Comparison of ENCODE assay signal across 8 mouse cellular contexts in genomic region chr11:102428981-102429540, GRCm38 (mm10). TPM values are rescaled to one million over a fixed set of nuclear protein-coding genes. Genes with fewer than 3 reads are reported as not detected.
DNase-seq lines count a peak whose midpoint lies in the region; ATAC-seq and TF ChIP-seq lines count a peak whose summit lies in the region.
"Had no signal": no experiment of that assay in that cellular context is flagged by ENCODE, and none has a peak within 500 bp of the region (broad histone marks: within the 10 kb centered on the region; RNA-seq: fewer than 3 reads in every experiment).

No protein-coding gene starts in this region.

- TF ChIP-seq CTCF in kidney, adult 2 months (conservative IDR thresholded peaks at IDR 0.05; ENCODE audit: insufficient read depth, insufficient read length, low read depth, low read length): no peak

- H3K27me3 ChIP-seq in kidney, embryonic 15.5 days: no peaks in the 10 kb centered on the region
- no peaks in the 10 kb centered on the region for H3K27me3 ChIP-seq in kidney, adult 2 months (replicated peaks; ENCODE audit: control insufficient read depth, insufficient read depth, low read length)
- H3K27me3 ChIP-seq in embryonic facial prominence, embryonic 10.5 days (replicated peaks; ENCODE audit: low read depth, poor library complexity, severe bottlenecking): no peaks in the 10 kb centered on the region; the same call in 1 of the 2 replicates
- no peaks in the 10 kb centered on the region for H3K27me3 ChIP-seq in hindbrain, embryonic 14.5 days (ENCODE audit: control insufficient read depth, insufficient read depth, low read length)
- H3K27me3 ChIP-seq in megakaryocyte, embryonic 14.5 days (replicated peaks): peaks cover 6% of the 10 kb centered on the region

- H3K27ac ChIP-seq in kidney, embryonic 15.5 days: no peak overlapping the region
- H3K27ac ChIP-seq in kidney, adult 2 months (ENCODE audit: insufficient read depth, low read depth, low read length): no peak overlapping the region
- 0 out of 2 replicates have a peak overlapping the region, but pooled peaks have one; percentile 84 for H3K27ac ChIP-seq in embryonic facial prominence, embryonic 10.5 days (replicated peaks)
- no peak overlapping the region for H3K27ac ChIP-seq in hindbrain, embryonic 14.5 days

- DNase-seq in kidney, adult 2 months: no peak
- no peak for DNase-seq in embryonic facial prominence, embryonic 10.5 days (ENCODE audit: low spot score)
- DNase-seq in hindbrain, embryonic 14.5 days (ENCODE audit: low spot score): no peak
- no peak for DNase-seq in spleen, postnatal 10 days (ENCODE audit: low spot score in 2 of 2)
- no peak for DNase-seq in frontal cortex, postnatal 25 days (ENCODE audit: low spot score in 2 of 2)
- DNase-seq: right cerebral cortex, postnatal 14 days had no signal

- ATAC-seq in kidney, embryonic 15.5 days (replicated peaks; ENCODE audit: low FRiP score): no peak
- no peak for ATAC-seq in hindbrain, embryonic 14.5 days (ENCODE audit: low FRiP score)

- H3K9ac ChIP-seq in kidney, embryonic 15.5 days: no peak overlapping the region
- no peak overlapping the region for H3K9ac ChIP-seq in hindbrain, embryonic 14.5 days

- peak overlapping the region; percentile 97 for H3K4me2 ChIP-seq in kidney, embryonic 15.5 days
- H3K4me2 ChIP-seq in hindbrain, embryonic 14.5 days (replicated peaks): no peak overlapping the region

- peak overlapping the region; percentile 68; the same call in 1 of the 2 replicates for H3K4me3 ChIP-seq in kidney, embryonic 15.5 days (replicated peaks)
- H3K4me3 ChIP-seq in kidney, adult 2 months (ENCODE audit: insufficient read depth, low read depth, low read length): no peak overlapping the region
- peak overlapping the region; percentile 70 for H3K4me3 ChIP-seq in embryonic facial prominence, embryonic 10.5 days
- 0 out of 2 replicates have a peak overlapping the region, but pooled peaks have one; percentile 63 for H3K4me3 ChIP-seq in hindbrain, embryonic 14.5 days (replicated peaks; ENCODE audit: low read length)
- H3K4me3 ChIP-seq in megakaryocyte, embryonic 14.5 days (replicated peaks): peak overlapping the region; percentile 95

- peaks cover 8% of the 10 kb centered on the region for H3K36me3 ChIP-seq in kidney, embryonic 15.5 days
- no peaks in the 10 kb centered on the region for H3K36me3 ChIP-seq in kidney, adult 2 months (ENCODE audit: control insufficient read depth, insufficient read depth, low read length)
- peaks cover 12% of the 10 kb centered on the region; the same call in 1 of the 2 replicates for H3K36me3 ChIP-seq in embryonic facial prominence, embryonic 10.5 days (replicated peaks)
- H3K36me3 ChIP-seq in hindbrain, embryonic 14.5 days (replicated peaks; ENCODE audit: control insufficient read depth, insufficient read depth): peaks cover 4% of the 10 kb centered on the region; the same call in 1 of the 2 replicates
- peaks cover 15% of the 10 kb centered on the region for H3K36me3 ChIP-seq in megakaryocyte, embryonic 14.5 days (replicated peaks; ENCODE audit: low read length)

- H3K4me1 ChIP-seq in kidney, embryonic 15.5 days: peaks cover 29% of the 10 kb centered on the region
- peaks cover 10% of the 10 kb centered on the region; the same call in 1 of the 2 replicates for H3K4me1 ChIP-seq in kidney, adult 2 months (ENCODE audit: control insufficient read depth, insufficient read depth, low read length)
- peaks cover 38% of the 10 kb centered on the region for H3K4me1 ChIP-seq in embryonic facial prominence, embryonic 10.5 days
- peaks cover 7% of the 10 kb centered on the region; the same call in 1 of the 2 replicates for H3K4me1 ChIP-seq in hindbrain, embryonic 14.5 days (replicated peaks; ENCODE audit: control insufficient read depth, insufficient read depth, low read length)
- H3K4me1 ChIP-seq in megakaryocyte, embryonic 14.5 days: peaks cover 66% of the 10 kb centered on the region

- no peaks in the 10 kb centered on the region for H3K9me3 ChIP-seq in kidney, embryonic 15.5 days (replicated peaks)
- no peaks in the 10 kb centered on the region for H3K9me3 ChIP-seq in embryonic facial prominence, embryonic 10.5 days
- H3K9me3 ChIP-seq in hindbrain, embryonic 14.5 days (ENCODE audit: control insufficient read depth, low read length): no peaks in the 10 kb centered on the region
- H3K9me3 ChIP-seq in megakaryocyte, embryonic 14.5 days: peaks cover 5% of the 10 kb centered on the region; the same call in 1 of the 2 replicates

- WGBS in kidney, embryonic 15.5 days: 62% methylated on average over 8 of the region's 8 CpGs
- 59% methylated on average over 8 of the region's 8 CpGs for WGBS in kidney, adult 2 months
- 74% methylated on average over 8 of the region's 8 CpGs for WGBS in embryonic facial prominence, embryonic 10.5 days
- 76% methylated on average over 8 of the region's 8 CpGs for WGBS in hindbrain, embryonic 14.5 days

- no peak for TF ChIP-seq POLR2A in kidney, adult 2 months (IDR thresholded peaks at IDR 0.05; ENCODE audit: low read depth, low read length)

RNA-seq across cellular contexts. Expression of gene Grn, which starts 1.1 kb away (rescaled TPM):
- polyA plus RNA-seq in kidney, embryonic 15.5 days (2015; fragmentation: Nextera tagmentation; extraction: Ambion mirVana): 151 and 172 TPM in 2 replicates
- polyA plus RNA-seq in kidney, adult 2 months (2012; rRNA removed): 184 and 195 TPM in 2 replicates
- 79.4 and 87.3 TPM in 2 replicates for polyA plus RNA-seq in embryonic facial prominence, embryonic 10.5 days (2016; fragmentation: Nextera tagmentation; extraction: Ambion mirVana)
- 52.4 and 63.6 TPM in 2 replicates for polyA plus RNA-seq in hindbrain, embryonic 14.5 days (2014; fragmentation: Nextera tagmentation; extraction: Ambion mirVana)
- polyA plus RNA-seq in megakaryocyte, embryonic 14.5 days (2012; ENCODE audit: insufficient read depth, low replicate concordance): 44.1 and 152 TPM in 2 replicates

RNA-seq across cellular contexts. Expression of gene Fam171a2, which starts 18.4 kb away (rescaled TPM):
- 6.9 and 7.1 TPM in 2 replicates for polyA plus RNA-seq in kidney, embryonic 15.5 days (2015; fragmentation: Nextera tagmentation; extraction: Ambion mirVana)
- 18.9 and 20.4 TPM in 2 replicates for polyA plus RNA-seq in kidney, adult 2 months (2012; rRNA removed)
- 3.4 and 3.7 TPM in 2 replicates for polyA plus RNA-seq in embryonic facial prominence, embryonic 10.5 days (2016; fragmentation: Nextera tagmentation; extraction: Ambion mirVana)
- 30.9 and 40.4 TPM in 2 replicates for polyA plus RNA-seq in hindbrain, embryonic 14.5 days (2014; fragmentation: Nextera tagmentation; extraction: Ambion mirVana)
- polyA plus RNA-seq in megakaryocyte, embryonic 14.5 days (2012; ENCODE audit: insufficient read depth, low replicate concordance): 1.7 and 1.8 TPM in 2 replicates

RNA-seq across cellular contexts. Expression of gene Slc25a39, which starts 21.3 kb away (rescaled TPM):
- polyA plus RNA-seq in kidney, embryonic 15.5 days (2015; fragmentation: Nextera tagmentation; extraction: Ambion mirVana): 271 and 298 TPM in 2 replicates
- polyA plus RNA-seq in kidney, adult 2 months (2012; rRNA removed): 1,128 and 1,486 TPM in 2 replicates
- 229 and 241 TPM in 2 replicates for polyA plus RNA-seq in embryonic facial prominence, embryonic 10.5 days (2016; fragmentation: Nextera tagmentation; extraction: Ambion mirVana)
- polyA plus RNA-seq in hindbrain, embryonic 14.5 days (2014; fragmentation: Nextera tagmentation; extraction: Ambion mirVana): 154 and 157 TPM in 2 replicates
- 164 and 165 TPM in 2 replicates for polyA plus RNA-seq in megakaryocyte, embryonic 14.5 days (2012; ENCODE audit: insufficient read depth, low replicate concordance)

RNA-seq across cellular contexts. Expression of gene Rundc3a, which starts 35.9 kb away (rescaled TPM):
- polyA plus RNA-seq in kidney, embryonic 15.5 days (2015; fragmentation: Nextera tagmentation; extraction: Ambion mirVana): 2.5 and 4.9 TPM in 2 replicates
- polyA plus RNA-seq in kidney, adult 2 months (2012; rRNA removed): 2.6 and 3.4 TPM in 2 replicates
- 10.0 and 11.9 TPM in 2 replicates for polyA plus RNA-seq in embryonic facial prominence, embryonic 10.5 days (2016; fragmentation: Nextera tagmentation; extraction: Ambion mirVana)
- polyA plus RNA-seq in hindbrain, embryonic 14.5 days (2014; fragmentation: Nextera tagmentation; extraction: Ambion mirVana): 106 TPM in 2 replicates
- 3.8 and 6.6 TPM in 2 replicates for polyA plus RNA-seq in megakaryocyte, embryonic 14.5 days (2012; ENCODE audit: insufficient read depth, low replicate concordance)

RNA-seq across cellular contexts. Expression of gene Itga2b, which starts 40.9 kb away (rescaled TPM):
- polyA plus RNA-seq in kidney, embryonic 15.5 days (2015; fragmentation: Nextera tagmentation; extraction: Ambion mirVana): 8.2 and 11.0 TPM in 2 replicates
- 14.9 and 16.0 TPM in 2 replicates for polyA plus RNA-seq in kidney, adult 2 months (2012; rRNA removed)
- polyA plus RNA-seq in embryonic facial prominence, embryonic 10.5 days (2016; fragmentation: Nextera tagmentation; extraction: Ambion mirVana): 3.9 and 6.5 TPM in 2 replicates
- 5.0 and 8.4 TPM in 2 replicates for polyA plus RNA-seq in hindbrain, embryonic 14.5 days (2014; fragmentation: Nextera tagmentation; extraction: Ambion mirVana)
- polyA plus RNA-seq in megakaryocyte, embryonic 14.5 days (2012; ENCODE audit: insufficient read depth, low replicate concordance): 3,342 and 4,614 TPM in 2 replicates
